Mouse (Mus musculus) ES-Bruce4 (cell line): Measurements from ENCODE around the gene Grap2. TPM values are rescaled to one million over a fixed set of nuclear protein-coding genes. Genes with fewer than 3 reads are reported as not detected.

ENCODE experiments used
- H3K27ac ChIP-seq: 2 replicates; pipeline ENCODE4 v1.5.1; 2012; ENCODE audit warnings: low read length, inconsistent platforms; ENCODE audit not compliant: insufficient read depth
- H3K27me3 ChIP-seq: 2 replicates; pipeline ENCODE4 v1.6.1; 2012; ENCODE audit warnings: mild to moderate bottlenecking, low read length, inconsistent platforms; ENCODE audit not compliant: control insufficient read depth, poor library complexity, insufficient read depth, severe bottlenecking
- H3K36me3 ChIP-seq: 2 replicates; pipeline ENCODE4 v1.6.1; 2012; ENCODE audit warnings: inconsistent platforms, mild to moderate bottlenecking, low read length, moderate library complexity; ENCODE audit not compliant: control insufficient read depth, poor library complexity, insufficient read depth, severe bottlenecking
- H3K4me1 ChIP-seq: one replicate; pipeline ENCODE4 v1.8.1; 2011; ENCODE audit warnings: low read length; ENCODE audit not compliant: control insufficient read depth, insufficient read depth
- H3K4me3 ChIP-seq: 2 replicates; pipeline ENCODE4 v1.5.1; 2011; ENCODE audit warnings: low read depth, mild to moderate bottlenecking, low read length
- H3K9ac ChIP-seq: 2 replicates; pipeline ENCODE4 v1.6.1; 2012; ENCODE audit warnings: low read depth, mild to moderate bottlenecking, inconsistent platforms; ENCODE audit not compliant: poor library complexity, severe bottlenecking
- H3K9me3 ChIP-seq: replicated peaks from 2 replicates; pipeline ENCODE4 v1.6.1; 2012; ENCODE audit warnings: mild to moderate bottlenecking, low read length, inconsistent platforms; ENCODE audit not compliant: control insufficient read depth, poor library complexity, insufficient read depth, severe bottlenecking
- CTCF ChIP-seq: IDR thresholded peaks from one replicate; pipeline ENCODE4 v1.8.1; 2011; ENCODE audit warnings: low read depth, low read length
- EP300 ChIP-seq: IDR thresholded peaks from 2 replicates; pipeline ENCODE4 v1.6.1; 2011; ENCODE audit warnings: low read depth, low read length; ENCODE audit not compliant: insufficient read depth
- POLR2A ChIP-seq: IDR thresholded peaks from one replicate; pipeline ENCODE4 v1.8.1; 2011; ENCODE audit warnings: low read length; ENCODE audit not compliant: insufficient read depth
- polyA plus RNA-seq: library from polyadenylated mRNA; stranded (reverse); fragments of >200 nt; gene quantifications from 2 replicates; pipeline ENCODE4 v1.2.4, GENCODE M21; 2011; ENCODE audit warnings: low read depth; ENCODE audit not compliant: missing spikeins, insufficient read depth, insufficient read length

Gene Grap2
- polyA plus RNA-seq, 1 experiment, result 0.51 TPM

DNA sequence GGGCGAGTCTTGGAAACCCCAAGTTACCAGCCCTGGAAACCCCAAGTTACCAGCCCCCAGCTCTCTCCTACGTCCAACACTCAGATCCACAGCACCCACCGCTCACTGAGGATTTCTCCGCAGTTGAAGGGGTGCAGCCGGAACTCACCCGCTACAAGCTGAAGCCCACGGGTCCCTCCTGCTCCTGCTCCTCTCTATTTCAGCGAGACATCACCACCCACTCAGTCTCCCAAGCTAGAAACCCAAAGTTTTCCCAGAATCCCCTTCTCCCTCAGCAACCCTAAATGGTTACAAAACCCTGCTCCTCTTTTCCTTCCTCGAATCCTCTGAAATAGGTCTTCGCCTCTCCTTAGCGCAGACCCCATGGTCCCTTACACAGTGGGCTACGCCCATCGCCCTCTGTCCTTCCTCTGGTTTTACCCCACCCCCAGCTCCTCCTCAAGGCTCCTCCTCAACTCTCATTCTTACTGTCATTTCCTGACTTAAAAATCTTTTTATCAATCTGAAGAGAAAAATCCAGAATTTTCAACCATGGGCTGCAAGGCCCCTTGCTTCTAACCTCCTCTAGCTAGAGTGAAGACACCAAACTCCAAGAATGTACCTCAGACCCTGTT is 60.0 kb downstream of the Grap2 start:
- no peaks in the 10 kb centered on the region for H3K36me3 ChIP-seq
- no peaks in the 10 kb centered on the region for H3K9me3 ChIP-seq
- H3K4me3 ChIP-seq, result no peak overlapping the region
- H3K27ac ChIP-seq, result no peak overlapping the region
- no peak for TF ChIP-seq POLR2A
- TF ChIP-seq CTCF, result no peak
- no peak for TF ChIP-seq EP300
- no peaks in the 10 kb centered on the region for H3K27me3 ChIP-seq
- H3K9ac ChIP-seq, result no peak overlapping the region
- peaks cover 2% of the 10 kb centered on the region for H3K4me1 ChIP-seq

DNA sequence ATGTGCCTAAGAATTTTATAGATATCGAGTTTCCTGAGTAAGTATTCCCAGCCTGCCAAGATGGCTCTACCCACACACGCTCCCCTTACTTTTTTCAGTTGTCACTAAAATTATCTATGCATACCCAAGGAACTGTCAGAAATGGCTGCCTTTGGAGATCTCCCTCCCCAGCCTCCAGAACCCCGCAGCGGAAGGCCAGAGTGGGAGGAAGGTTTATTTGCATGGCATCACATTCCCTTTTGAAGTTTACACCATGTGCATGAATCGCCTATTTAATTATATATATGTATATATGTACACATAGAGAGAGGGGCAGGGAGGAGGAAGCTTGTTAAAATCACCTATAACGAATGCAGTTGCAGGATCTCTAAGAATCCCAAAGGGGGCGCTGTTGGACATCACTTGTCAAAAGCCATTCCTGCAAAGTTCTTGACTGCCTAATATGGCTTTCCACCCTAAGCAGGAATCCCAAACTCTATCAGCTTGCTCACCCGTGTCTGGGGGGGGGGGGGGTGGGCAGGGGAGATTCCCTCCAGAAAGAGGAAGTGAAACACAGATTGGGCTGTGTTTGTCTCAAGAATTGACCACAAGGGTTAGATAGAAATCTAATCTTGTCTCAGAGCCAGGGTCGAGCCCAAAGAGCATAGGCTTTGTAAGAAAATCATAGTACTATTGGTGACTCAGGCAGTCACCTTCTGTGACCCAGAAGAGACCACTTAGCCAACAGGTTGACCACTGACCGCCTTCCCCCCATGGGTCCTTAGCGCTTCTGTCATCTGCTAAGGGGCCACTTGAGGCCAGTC is 62.2 kb downstream of the Grap2 start:
- Histone ChIP-seq H3K4me3 (peak overlapping the region; percentile 34), H3K36me3 (no peaks in the 10 kb centered on the region), H3K9me3 (no peaks in the 10 kb centered on the region; the same call in 1 of the 2 replicates), H3K27ac (no peak overlapping the region), H3K9ac (peak overlapping the region; percentile 33; the same call in 1 of the 2 replicates), H3K4me1 (peaks cover 2% of the 10 kb centered on the region), H3K27me3 (no peaks in the 10 kb centered on the region)
- TF ChIP-seq CTCF (no peak), POLR2A (no peak), EP300 (no peak)

DNA sequence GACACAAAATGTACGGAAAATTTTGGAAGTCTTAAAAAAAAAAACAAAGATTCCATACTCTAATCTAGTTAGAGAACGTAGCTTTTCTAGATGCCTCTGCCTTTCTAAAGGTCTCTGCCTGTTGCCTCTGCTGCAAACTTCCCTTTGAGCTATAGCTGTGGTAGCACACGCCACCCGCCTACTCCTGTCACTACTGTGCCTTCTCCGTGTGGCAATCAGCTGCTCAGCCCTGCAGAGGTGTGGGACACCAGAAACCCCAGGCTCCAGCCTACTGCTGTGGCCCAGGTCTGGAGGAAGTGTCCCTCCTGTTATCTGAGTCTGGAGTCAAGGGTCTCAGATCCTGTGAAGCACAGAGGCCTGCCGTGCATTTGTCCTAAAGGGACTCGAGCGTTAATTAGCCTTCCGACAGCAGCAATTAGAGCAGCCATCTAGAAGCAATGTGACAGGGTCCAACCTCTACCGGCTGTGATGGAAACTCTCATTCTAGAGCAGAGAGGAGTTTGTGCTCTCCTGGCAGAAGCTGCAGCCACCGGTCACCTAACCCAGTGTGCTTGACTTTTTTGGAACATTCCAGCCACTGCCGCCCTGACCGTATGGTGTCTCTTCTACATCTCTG is 64.5 kb downstream of the Grap2 start:
- H3K27me3 ChIP-seq, result no peaks in the 10 kb centered on the region
- no peak overlapping the region for H3K27ac ChIP-seq
- peaks cover 2% of the 10 kb centered on the region for H3K4me1 ChIP-seq
- H3K36me3 ChIP-seq, result no peaks in the 10 kb centered on the region
- TF ChIP-seq CTCF (no peak), POLR2A (no peak), EP300 (no peak)
- H3K9me3 ChIP-seq, result no peaks in the 10 kb centered on the region; the same call in 1 of the 2 replicates
- H3K9ac ChIP-seq, result no peak overlapping the region
- no peak overlapping the region for H3K4me3 ChIP-seq

DNA sequence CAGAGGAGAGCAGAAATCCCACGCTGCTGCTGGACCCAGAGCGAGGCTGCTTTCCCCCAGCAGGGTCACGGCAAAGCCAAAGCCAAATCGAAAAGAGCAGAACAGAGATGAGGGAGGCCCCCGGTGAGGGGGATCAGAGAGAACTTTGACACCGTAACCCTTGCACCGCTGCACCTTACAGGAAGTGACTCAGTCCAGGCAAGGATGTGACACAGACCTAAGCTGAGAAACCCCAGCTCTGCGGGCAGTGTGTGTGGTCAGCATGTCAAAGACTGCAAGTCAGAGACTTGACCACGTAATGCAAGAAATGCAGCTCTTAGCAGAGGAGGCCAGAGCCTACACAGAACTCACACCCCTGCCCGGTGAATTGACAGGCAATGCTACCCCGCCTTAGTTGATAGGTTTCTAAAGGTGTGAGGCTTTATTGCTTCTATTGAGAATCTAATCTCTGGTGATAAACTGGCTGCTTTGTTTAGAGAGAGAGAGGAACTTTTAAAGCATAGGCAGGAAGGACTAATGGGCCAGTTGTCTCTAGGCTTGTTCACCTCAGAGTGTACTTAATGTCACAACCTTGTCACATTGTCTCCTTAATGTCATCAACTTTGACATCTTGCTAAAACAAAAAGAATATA is 66.8 kb downstream of the Grap2 start:
- H3K9me3 ChIP-seq, result no peaks in the 10 kb centered on the region; the same call in 1 of the 2 replicates
- peaks cover 2% of the 10 kb centered on the region for H3K4me1 ChIP-seq
- H3K36me3 ChIP-seq, result no peaks in the 10 kb centered on the region
- H3K9ac ChIP-seq, result no peak overlapping the region
- no peak overlapping the region for H3K4me3 ChIP-seq
- H3K27ac ChIP-seq, result no peak overlapping the region
- H3K27me3 ChIP-seq, result no peaks in the 10 kb centered on the region
- TF ChIP-seq POLR2A, result no peak
- no peak for TF ChIP-seq EP300
- TF ChIP-seq CTCF, result no peak

DNA sequence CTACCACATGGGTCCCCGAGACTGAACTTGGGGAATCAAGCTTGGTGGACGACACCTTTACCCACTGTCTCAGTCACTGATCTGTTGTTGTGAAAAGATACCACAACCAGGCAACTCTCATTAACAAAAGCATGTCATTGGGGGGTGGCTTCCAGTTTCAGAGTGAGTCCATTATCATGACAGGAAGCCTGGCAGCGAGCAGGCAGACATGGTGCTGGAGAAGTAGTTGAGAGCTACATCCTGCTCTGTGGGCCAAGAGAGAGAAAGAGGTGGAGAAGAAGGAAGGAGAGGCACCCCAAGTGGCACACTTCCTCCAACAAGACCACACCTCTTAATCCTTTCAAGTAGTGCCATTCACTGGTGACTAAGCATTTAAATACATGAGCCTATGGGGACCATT is 67.5 kb downstream of the Grap2 start:
- no peaks in the 10 kb centered on the region; the same call in 1 of the 2 replicates for H3K9me3 ChIP-seq
- TF ChIP-seq CTCF, result no peak
- no peak for TF ChIP-seq POLR2A
- no peak for TF ChIP-seq EP300
- no peaks in the 10 kb centered on the region for H3K36me3 ChIP-seq
- no peak overlapping the region for H3K4me3 ChIP-seq
- no peak overlapping the region for H3K27ac ChIP-seq
- H3K4me1 ChIP-seq, result peaks cover 1% of the 10 kb centered on the region
- H3K27me3 ChIP-seq, result no peaks in the 10 kb centered on the region
- no peak overlapping the region for H3K9ac ChIP-seq
